Mouse (Mus musculus) layer of hippocampus, adult 8-10 months (tissue): ENCODE data around the gene C8g. TPM values are rescaled to one million over a fixed set of nuclear protein-coding genes. Genes with fewer than 3 reads are reported as not detected.

Source experiments
- DNase-seq, 2 experiments: peaks; one replicate each; pipeline ENCODE4 v3.0.0; 2022; ENCODE audit warnings: low spot score in 2 of 2
- total RNA-seq, 4 experiments: library from RNA; stranded (reverse); gene quantifications; 2 replicates each; pipeline ENCODE4 v1.2.4; 2022

C8g gene
- total RNA-seq, 4 experiments from 2014 or later = 0.77 to 1.4 (median 1.2) TPM

DNA sequence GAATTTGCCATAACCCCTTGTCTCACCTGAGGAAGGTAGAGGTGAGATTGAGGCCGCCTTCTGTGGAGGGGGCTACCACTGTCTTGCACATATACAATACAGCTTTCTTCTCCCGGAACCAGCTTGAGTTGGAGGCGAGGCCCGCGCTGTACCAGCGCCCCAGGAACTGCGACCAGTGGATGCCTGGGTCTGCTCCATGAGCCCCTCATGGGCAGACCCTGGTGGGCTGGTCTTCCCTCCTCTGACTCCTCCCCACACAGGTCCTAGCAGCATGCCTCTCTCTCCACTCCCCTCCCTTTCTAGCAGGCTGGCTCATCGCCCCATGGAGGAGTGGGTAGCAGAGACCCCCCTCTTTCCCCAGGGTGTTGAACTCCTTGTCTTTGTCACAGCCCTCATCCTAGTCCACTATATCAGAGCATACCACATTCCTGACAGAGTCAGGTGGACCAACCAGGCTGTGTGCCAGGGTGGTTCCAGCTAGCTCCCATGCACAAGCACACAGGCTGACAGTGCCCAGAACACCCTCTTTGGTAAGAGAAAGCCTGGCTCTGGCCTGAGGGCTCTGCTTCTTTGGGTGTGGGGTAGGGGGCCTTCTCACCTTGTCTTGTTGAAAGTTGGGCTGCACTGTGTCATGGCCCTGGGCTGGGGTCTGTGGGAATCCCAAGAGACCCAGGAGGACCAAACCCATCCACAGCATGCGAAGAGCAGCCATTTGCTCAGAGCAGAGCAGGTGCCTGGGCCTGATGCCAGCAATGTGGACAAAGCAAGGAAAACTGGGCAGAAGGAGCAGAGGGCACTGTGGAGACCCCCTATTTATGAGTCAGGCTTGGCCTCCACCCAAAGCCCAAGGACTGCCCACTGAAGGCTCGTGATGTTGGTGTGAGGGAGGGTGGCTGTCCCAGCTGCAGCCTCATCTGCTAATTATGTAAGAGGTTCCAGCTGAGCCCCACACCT, 32.3 kb downstream of the C8g start:
- peak; percentile 57 to 63 for DNase-seq

GRCm38 (mm10) chr2:25467606-25468303, 33.8 kb downstream of the C8g start:
- DNase-seq = no peak

- DNase-seq = no peak
Observed at GRCm38 (mm10) chr2:25465816-25466635, 35.5 kb downstream of the C8g start.

DNA sequence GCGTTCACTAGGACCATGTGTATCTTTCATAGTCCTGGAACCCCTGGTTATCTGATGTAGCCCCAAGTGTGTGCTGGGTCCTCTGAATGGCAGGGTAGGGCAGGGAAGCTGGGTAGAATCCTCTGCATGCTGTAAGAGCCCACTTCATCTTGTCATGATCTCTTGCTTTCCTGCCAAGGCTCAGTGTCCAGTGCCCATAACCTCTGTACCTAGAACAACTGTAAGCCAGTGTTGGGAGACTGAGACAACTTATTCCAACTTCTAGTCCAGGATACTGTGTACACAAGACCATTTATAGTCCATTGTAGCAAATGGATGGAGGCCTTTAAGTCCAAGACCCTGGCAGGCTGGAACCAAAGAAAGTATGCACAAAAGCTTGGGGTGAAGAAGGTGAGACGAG, 36.3 kb downstream of the C8g start:
- DNase-seq = no peak

DNA sequence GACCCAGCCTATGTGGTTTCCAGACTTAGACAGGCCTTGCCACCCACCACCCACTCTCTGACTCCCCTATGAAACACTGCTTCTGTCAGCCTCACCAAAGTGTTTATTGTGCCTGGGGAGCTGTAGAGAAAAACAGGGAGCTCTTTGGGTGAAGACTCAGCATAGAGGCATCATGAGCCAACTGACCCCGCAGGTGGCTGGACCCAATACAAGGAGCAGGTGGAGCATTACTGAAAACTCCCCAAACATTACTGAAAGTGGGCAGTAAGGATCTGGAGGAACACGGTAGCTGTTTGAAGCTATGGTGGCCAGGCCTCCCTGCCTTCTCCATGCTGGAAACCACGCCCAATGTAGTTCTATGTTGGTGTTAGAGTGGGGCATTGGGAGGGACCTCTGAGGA, 37.9 kb downstream of the C8g start:
- no peak for DNase-seq

GRCm38 (mm10) chr2:25461407-25461806, 40.1 kb downstream of the C8g start:
- no peak for DNase-seq

DNA sequence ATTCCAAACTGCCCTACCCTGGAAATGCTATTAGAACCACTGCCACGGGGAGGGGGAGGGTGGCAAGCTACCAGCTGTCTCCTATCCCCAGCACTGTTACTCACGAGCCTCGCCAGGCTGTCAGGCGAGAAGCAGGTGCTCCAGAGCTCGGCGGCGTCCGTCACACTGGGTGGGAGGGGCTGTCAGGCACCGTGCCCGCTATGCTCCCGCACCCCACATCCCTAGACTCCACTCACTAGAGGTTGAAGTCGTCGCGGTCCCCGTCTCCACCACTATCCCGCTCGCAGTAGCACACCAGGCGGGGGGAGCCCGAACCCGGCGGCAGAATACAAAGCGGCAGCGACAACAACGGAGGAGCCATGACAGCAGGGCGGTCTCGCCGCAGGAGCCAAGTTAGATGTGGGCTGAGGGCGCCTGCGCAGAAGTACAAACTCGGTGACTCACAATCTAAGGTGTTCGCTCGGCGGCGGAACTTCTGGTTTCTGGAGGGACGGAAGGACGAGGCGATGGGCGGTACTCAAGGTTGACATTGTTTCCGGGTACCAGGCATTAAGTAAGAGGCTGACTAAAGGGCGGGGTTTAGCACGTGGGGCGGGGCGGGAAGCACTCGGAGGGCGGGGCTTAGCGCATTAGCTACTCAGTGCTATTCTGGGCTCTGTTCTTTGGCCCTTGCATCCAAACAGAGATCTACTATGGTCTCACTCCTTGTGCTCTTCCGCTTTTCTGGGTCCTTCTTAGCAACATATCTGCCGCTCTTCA, 40.8 kb downstream of the C8g start, which contains the start of gene Paxx:
Gene Paxx, minus strand, starts transcription at position 544 of the 759 bp plus-strand sequence.
- peak; percentile 94 to 95 for DNase-seq

DNA sequence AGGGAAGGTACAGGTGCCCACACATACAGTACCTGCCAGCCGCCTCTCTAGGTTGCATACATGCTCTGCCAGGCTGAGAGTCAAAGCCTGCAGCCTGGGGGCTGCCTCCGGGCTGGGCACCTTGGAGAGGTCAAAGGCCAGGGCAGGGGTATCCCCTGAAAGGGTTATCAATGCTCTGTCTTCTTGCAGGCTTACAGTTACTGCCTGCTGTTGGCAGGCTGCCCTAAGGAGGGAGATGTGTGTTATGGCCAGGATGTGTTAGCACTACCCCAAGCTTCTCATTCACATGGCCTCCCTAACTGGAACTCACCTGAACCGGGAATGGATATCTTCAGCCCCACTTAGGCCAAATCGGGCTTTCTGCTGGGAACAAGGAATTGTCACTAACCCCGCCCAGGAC, 41.4 kb downstream of the C8g start:
- peak in 1 of 2 experiments; percentile 43 for DNase-seq

DNA sequence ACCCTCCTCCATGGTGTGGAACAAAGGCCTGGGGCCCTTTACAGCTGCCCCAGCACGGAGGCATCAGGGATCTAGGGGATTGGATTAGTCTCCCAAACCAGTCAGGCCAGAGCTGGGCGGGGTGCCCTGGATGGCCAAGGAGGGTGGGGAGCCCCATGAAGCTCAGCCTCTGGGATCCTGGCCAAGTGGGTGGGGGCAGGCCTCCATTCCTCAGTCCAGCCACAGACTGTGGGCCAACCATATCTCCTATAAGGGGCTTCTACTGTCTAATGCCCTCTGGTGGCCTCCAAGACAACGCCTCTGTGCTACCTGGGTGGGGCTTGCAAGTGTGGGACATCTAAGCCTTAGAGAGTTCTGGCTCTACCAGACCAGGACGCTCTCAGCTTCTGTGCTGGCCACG, 42.6 kb downstream of the C8g start:
- no peak for DNase-seq

DNA sequence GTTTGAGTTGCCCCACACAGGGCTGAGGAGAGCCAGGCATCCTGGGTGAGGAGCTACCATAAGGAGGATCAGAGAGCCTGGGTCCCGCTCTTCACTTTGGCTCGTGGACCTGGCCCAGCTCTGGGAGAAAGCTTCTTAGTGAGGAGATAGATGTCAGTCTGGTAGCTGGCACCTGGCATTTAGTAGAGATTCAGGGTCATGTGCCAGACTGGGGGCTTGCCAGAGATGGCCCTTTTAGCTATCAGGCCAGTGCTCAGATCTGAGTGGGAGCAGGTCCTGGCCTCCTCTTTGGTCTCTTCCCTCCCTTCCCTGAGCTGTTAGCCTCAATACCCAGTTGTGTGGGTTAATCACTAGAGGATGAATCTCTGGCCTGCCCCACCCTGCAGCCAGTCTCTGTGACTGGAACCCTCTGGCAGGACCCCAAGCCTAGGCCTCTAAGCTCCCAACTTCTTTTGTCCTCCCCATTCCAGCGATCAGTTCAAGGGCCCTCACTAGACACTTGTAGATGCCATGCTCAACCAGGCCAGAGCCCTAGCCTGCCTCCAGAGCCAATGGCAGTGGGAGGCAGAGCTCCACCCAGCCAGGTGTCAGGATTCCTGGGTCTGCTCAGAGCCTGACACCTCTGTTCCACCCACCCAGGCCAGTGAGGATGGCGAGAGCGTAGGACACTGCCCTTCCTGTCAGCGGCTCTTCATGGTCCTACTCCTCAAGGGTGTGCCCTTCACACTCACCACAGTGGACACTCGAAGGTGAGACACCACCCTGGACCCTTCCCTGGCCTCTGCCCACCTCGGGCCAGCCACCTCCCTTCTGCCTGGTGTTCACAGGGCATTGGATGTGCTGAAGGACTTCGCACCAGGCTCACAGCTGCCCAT, 44.3 kb downstream of the C8g start:
- DNase-seq = no peak

DNA sequence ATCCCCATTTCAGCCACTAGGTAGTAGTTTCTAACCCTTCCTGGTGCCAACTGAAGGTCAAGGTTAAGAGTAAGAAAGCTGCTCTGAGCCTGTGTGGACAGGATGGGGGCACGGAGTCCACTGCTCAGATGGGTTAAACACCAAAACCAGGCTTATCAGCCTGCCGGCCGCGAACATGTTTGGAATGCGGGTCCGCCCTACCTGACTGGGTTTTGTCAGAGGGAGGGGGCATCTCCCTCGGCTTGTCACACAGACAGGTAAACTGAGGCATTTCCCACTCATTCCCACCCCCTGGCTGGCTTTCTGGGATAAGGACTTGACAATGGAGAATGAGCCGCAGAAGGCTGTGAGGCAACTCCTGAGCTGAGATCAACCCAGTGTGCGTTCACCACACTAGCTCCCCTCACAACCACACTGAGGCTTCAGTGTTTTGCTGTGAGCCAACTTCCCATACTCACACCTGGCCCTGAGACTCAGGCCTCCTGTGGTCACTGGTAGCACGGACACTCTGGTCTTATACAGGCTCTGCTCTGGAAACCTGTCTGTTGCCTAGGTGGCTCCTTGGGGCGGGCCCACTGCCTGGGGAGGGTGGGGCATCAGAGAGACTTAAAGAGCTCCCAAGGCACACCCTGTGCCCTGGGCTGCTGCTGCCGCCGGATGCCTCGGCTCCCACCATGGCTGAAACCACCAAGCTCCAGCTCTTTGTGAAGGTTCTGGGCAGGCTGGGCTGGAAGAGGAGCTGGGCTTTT, 45.1 kb downstream of the C8g start, which contains the start of gene Clic3:
Gene Clic3, plus strand, starts transcription at position 634 of the 749 bp plus-strand sequence.
- no peak for DNase-seq

DNA sequence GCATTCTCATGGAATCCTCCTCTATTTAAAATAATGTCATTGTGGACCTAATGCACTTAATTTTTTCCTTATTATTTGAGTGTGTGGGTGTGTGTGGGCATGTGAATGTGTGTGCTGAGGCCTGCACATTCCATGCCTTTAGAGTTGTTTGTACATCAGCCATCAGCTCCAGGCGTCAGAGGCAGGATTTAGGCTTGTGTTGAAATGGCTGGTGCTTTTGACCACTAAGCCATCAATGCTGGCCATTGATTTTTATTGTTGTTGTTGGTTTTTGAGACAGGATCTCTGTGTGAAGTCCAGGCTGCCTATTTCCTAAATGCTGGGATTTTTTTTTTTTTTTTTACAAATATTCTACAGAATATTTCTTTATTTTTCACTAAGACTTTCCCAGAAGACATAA, 48.6 kb downstream of the C8g start:
- DNase-seq = no peak

DNA sequence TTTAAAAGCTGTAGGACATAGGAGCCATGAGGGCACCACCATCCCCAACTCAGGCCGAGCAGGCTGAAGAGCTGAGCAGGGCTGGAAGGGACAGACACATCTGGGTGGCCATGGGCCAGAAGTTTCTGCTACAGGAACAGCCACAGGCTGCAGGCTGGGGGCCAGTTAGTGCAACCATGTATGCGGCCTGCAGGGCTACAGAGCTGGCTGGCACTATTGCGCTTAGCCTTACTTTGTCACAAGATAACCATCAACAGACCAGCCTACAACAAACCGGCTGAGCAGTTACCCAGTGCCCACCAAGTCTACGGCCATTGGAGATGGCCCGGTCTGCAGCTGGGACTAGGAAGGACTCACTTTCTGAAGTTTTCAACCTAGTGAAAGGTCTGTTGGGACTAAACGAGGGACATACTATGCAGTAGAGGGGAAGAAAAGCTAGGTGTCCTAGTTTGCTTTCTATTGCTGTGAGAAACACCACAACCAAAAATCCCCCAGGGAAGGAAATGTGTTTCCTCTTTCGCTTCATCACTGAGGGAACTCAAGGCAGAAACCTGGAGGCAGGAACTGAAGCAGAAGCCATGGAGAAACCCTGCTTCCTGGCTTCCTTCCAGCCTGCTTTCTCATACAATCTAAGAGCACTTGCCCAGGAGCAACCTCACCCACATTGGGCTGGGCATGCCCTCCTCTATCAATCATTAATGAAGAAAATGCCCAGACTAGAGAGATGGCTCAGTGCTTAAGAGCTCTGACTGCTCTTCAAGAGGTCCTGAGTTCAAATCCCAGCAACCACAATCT, 50.5 kb downstream of the C8g start:
- DNase-seq = no peak

Other genes with a start within 250 kb of the C8g start
- gene Tmem203, start 246.3 kb downstream of the C8g start, total RNA-seq = 10 to 100 TPM; 27.0 to 44.4 (median 33.9) TPM
- 10 to 100 TPM; 19.9 to 27.8 (median 24.3) TPM for gene Tprn, start 239.1 kb downstream of the C8g start, total RNA-seq
- 10 to 100 TPM; 59.0 to 71.0 (median 64.3) TPM for gene Ssna1, start 229.3 kb downstream of the C8g start, total RNA-seq
- 100 to 1,000 TPM in 2 of 4 experiments, 10 to 100 TPM in 2; 87.9 to 110 (median 99.0) TPM for gene Anapc2, start 229.2 kb downstream of the C8g start, total RNA-seq
- not detected for gene Tmem210, start 213.6 kb downstream of the C8g start, total RNA-seq
- not detected for gene Lrrc26, start 211.8 kb downstream of the C8g start, total RNA-seq
- gene Grin1, start 182.5 kb downstream of the C8g start, total RNA-seq = 100 to 1,000 TPM; 366 to 436 (median 415) TPM
- gene Man1b1, start 169.4 kb downstream of the C8g start, total RNA-seq = 10 to 100 TPM; 53.7 to 68.2 (median 59.6) TPM
- 10 to 100 TPM; 38.9 to 52.9 (median 45.4) TPM for gene Dpp7, start 145.4 kb downstream of the C8g start, total RNA-seq
- gene Uap1l1, start 136.0 kb downstream of the C8g start, total RNA-seq = 10 to 100 TPM; 12.0 to 28.7 (median 20.3) TPM
- gene Sapcd2, start 129.4 kb downstream of the C8g start, total RNA-seq = 1 to 10 TPM; 2.4 to 4.6 (median 4.2) TPM
- 10 to 100 TPM; 14.6 to 20.7 (median 16.8) TPM for gene Entpd2, start 105.8 kb downstream of the C8g start, total RNA-seq
- gene Npdc1, start 102.4 kb downstream of the C8g start, total RNA-seq = 100 to 1,000 TPM; 390 to 435 (median 411) TPM
- gene Fut7, start 78.5 kb downstream of the C8g start, total RNA-seq = under 1 TPM; 0.35 to 0.98 (median 0.44) TPM
- 100 to 1,000 TPM; 165 to 186 (median 183) TPM for gene Abca2, start 73.0 kb downstream of the C8g start, total RNA-seq
- gene Clic3, start 44.9 kb downstream of the C8g start, total RNA-seq = under 1 TPM in 2 of 4 experiments, not detected in 2; 0.43 to 0.92 TPM
- 10 to 100 TPM; 60.3 to 63.5 (median 61.8) TPM for gene Paxx, start 40.6 kb downstream of the C8g start, total RNA-seq
- gene Ptgds, start 31.7 kb downstream of the C8g start, total RNA-seq = 1,000 to 10,000 TPM in 3 of 4 experiments, 100 to 1,000 TPM in 1; 912 to 1,488 (median 1,209) TPM
- gene Lcn12, start 7.8 kb downstream of the C8g start, total RNA-seq = not detected
- gene Fbxw5, start 969 bp downstream of the C8g start, total RNA-seq = 100 to 1,000 TPM; 116 to 120 (median 118) TPM
- 10 to 100 TPM; 10.1 to 12.1 (median 10.7) TPM for gene Traf2, start 45.2 kb upstream of the C8g start, total RNA-seq
- gene Edf1, start 56.1 kb upstream of the C8g start, total RNA-seq = 100 to 1,000 TPM; 124 to 203 (median 161) TPM
- gene Mamdc4, start 73.1 kb upstream of the C8g start, total RNA-seq = 1 to 10 TPM in 3 of 4 experiments, under 1 TPM in 1; 0.96 to 3.8 (median 2.0) TPM
- gene Phpt1, start 73.5 kb upstream of the C8g start, total RNA-seq = 10 to 100 TPM; 64.6 to 76.6 (median 69.6) TPM
- gene Ajm1, start 80.0 kb upstream of the C8g start, total RNA-seq = 100 to 1,000 TPM in 1 of 4 experiments, 10 to 100 TPM in 3; 82.9 to 103 (median 92.4) TPM
- gene Rabl6, start 106.8 kb upstream of the C8g start, total RNA-seq = 100 to 1,000 TPM; 127 to 168 (median 150) TPM
- gene Ccdc183, start 116.0 kb upstream of the C8g start, total RNA-seq = not detected
- 10 to 100 TPM; 14.9 to 24.0 (median 16.6) TPM for gene Tmem141, start 120.3 kb upstream of the C8g start, total RNA-seq
- gene Fcna, start 126.3 kb upstream of the C8g start, total RNA-seq = under 1 TPM; 0.45 to 0.80 (median 0.64) TPM
- not detected for gene Lcn8, start 151.4 kb upstream of the C8g start, total RNA-seq
- not detected for gene Lcn5, start 156.2 kb upstream of the C8g start, total RNA-seq
- gene Lcn6, start 175.1 kb upstream of the C8g start, total RNA-seq = not detected
- gene Lcn10, start 181.0 kb upstream of the C8g start, total RNA-seq = not detected
- not detected for gene Obp2a, start 198.3 kb upstream of the C8g start, total RNA-seq
- 10 to 100 TPM; 72.4 to 98.0 (median 84.8) TPM for gene Bmyc, start 205.0 kb upstream of the C8g start, total RNA-seq
- under 1 TPM in 2 of 4 experiments, not detected in 2; 0.64 to 0.93 TPM for gene Obp2b, start 235.3 kb upstream of the C8g start, total RNA-seq